Mouse (Mus musculus) stomach, postnatal 0 days (tissue): ENCODE measurements around the gene Aar2.

Source experiments
- CTCF ChIP-seq: IDR thresholded peaks from 2 replicates; pipeline ENCODE4 v1.5.1; 2016; ENCODE audit warnings: antibody characterized with exemption, low read depth, mild to moderate bottlenecking, moderate library complexity
- EP300 ChIP-seq: optimal IDR thresholded peaks from 2 replicates; pipeline ENCODE3; 2016; ENCODE audit warnings: antibody characterized with exemption

GRCm38 (mm10) chr2:156568647-156569046, 21.3 kb downstream of the Aar2 start:
- TF ChIP-seq EP300 (no peak), CTCF (no peak)
